Comparison of ENCODE assay signal across 25 mouse cellular contexts in the genomic region with DNA sequence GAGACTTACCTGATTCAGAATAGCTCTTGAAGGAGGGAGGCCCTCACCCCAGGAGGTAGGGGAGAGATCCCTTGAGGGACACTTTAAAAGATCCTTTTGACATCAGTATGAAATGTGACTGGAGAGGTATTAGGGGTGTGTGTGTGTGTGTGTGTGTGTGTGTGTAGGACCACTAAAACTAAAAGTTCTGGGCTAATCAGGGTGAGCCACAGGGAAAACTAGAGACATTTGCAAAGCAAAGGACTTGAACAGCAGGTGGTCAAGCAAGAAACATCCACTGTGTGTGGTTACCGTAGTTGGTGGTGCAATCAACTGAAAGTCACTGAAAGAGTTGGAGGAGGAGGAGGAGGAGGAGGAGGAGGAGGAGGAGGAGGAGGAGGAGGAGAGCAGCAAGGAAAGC.
"Had no signal": no experiment of that assay in that cellular context is flagged by ENCODE, and none has a peak within 500 bp of the region (broad histone marks: within the 10 kb centered on the region; RNA-seq: fewer than 3 reads in every experiment).

No protein-coding gene starts in this region.

- H3K9ac ChIP-seq: heart, embryonic 13.5 days; heart, embryonic 15.5 days; hindbrain, embryonic 13.5 days; hindbrain, embryonic 15.5 days; intestine, embryonic 15.5 days; limb, embryonic 12.5 days; liver, embryonic 13.5 days had no signal

- ATAC-seq: hindbrain, postnatal 0 days; intestine, embryonic 15.5 days; intestine, postnatal 0 days had no signal

- H3K9me3 ChIP-seq: heart, embryonic 15.5 days; hindbrain, embryonic 15.5 days; intestine, embryonic 15.5 days; limb, embryonic 10.5 days; liver, embryonic 13.5 days had no signal

- H3K27me3 ChIP-seq: heart, embryonic 13.5 days; heart, embryonic 15.5 days; hindbrain, embryonic 13.5 days; hindbrain, embryonic 15.5 days; intestine, embryonic 15.5 days; limb, embryonic 12.5 days; liver, embryonic 13.5 days had no signal

- H3K4me1 ChIP-seq: hindbrain, embryonic 15.5 days; intestine, embryonic 15.5 days; liver, embryonic 13.5 days had no signal

- DNase-seq: gastrocnemius, postnatal 14 days; heart, adult 11 months; heart, adult 2 months; heart, postnatal 14 days; heart, postnatal 36 days; kidney, adult 18-20 months; kidney, adult 8-10 months; kidney, postnatal 10 days; kidney, postnatal 25 days; kidney, postnatal 4 days; liver; liver, embryonic 13.5 days had no signal

- H3K27ac ChIP-seq: heart, adult 2 months; heart, embryonic 13.5 days; heart, embryonic 15.5 days; hindbrain, embryonic 13.5 days; hindbrain, embryonic 15.5 days; hindbrain, postnatal 0 days; intestine, embryonic 15.5 days; layer of hippocampus, adult 2 months; left cerebral cortex, adult 2 months; limb, embryonic 12.5 days; liver, embryonic 13.5 days had no signal

- H3K4me2 ChIP-seq: heart, embryonic 11.5 days; heart, embryonic 13.5 days; heart, embryonic 15.5 days; hindbrain, embryonic 13.5 days; hindbrain, embryonic 15.5 days; intestine, embryonic 15.5 days; limb, embryonic 12.5 days; liver, embryonic 11.5 days; liver, embryonic 13.5 days had no signal

- H3K4me3 ChIP-seq: heart, adult 2 months; heart, embryonic 13.5 days; heart, embryonic 15.5 days; hindbrain, embryonic 13.5 days; hindbrain, embryonic 15.5 days; intestine, embryonic 15.5 days; layer of hippocampus, adult 2 months; left cerebral cortex, adult 2 months; limb, embryonic 10.5 days; limb, embryonic 12.5 days; liver, embryonic 13.5 days had no signal

- H3K36me3 ChIP-seq: heart, embryonic 13.5 days; heart, embryonic 15.5 days; hindbrain, embryonic 15.5 days; intestine, embryonic 15.5 days; limb, embryonic 10.5 days; limb, embryonic 12.5 days; liver, embryonic 13.5 days had no signal
